Mouse (Mus musculus): ENCODE results near the gene Tcerg1l. TPM values are rescaled to one million over a fixed set of nuclear protein-coding genes. Genes with fewer than 3 reads are reported as not detected.

Tcerg1l gene
- polyA plus RNA-seq, 1 experiment: not detected

DNA sequence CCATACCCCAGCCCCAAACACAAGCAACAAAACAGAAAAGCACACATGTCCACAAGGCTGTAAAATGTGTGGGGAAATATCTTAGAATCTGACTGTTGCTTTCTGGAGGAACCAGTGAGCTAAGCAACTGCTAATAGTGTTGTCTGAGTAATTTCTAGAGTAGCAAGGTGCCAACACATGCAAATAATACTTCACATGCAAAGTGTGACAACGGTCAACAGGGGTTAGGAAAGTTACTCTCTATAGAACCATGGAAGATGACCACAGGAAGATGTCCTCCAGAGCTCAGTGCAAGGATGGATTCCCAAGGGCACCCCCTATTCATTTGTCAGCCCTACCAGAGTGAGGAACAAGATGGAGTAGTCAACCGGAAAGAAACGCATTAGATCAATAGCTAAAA, 18.3 kb downstream of the Tcerg1l start:
- no peak for TF ChIP-seq GATA1 (IDR thresholded peaks at IDR 0.05; ENCODE audit: low read length)

DNA sequence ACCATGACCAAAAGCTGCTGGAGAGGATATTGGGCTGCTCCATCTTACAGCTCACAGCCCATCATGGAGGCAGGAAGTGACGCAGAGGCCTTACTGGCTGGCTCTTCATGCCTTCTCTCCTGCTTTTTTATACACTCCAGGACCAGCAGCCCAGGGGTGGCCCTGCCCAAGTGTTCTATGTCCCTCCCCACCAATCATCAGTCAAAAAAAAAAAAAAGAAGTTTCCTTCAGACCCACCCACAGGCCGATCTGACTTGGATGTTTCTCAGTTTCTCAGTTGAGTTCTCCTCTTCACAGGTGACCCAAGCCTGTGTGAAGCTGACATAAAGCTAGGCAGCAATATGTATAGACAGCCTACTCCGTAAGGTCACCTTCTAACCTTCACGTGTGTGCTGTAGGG, 19.0 kb downstream of the Tcerg1l start:
- TF ChIP-seq GATA1 (IDR thresholded peaks at IDR 0.05; ENCODE audit: low read length): no peak

DNA sequence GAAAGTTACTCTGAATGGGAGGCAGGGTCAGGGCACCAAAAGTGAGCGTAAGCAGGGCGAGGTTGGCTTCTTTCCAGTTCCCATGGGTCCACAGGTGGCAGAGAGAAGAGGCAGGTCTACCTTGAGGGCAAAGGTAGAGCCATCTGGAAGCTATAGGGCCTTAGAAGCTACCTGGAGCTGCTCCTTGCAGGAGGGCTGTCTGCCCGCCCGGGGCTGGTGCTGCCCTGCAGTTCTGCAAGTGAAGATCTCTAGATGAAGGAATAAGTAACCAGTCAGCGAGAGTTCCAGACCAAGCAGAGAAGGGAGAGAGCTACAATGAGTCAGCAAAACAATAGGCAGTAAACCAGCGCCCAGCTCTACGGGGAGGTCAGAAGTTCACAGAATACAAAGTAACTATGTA, 22.0 kb downstream of the Tcerg1l start:
- TF ChIP-seq GATA1 (IDR thresholded peaks at IDR 0.05; ENCODE audit: low read length): no peak

DNA sequence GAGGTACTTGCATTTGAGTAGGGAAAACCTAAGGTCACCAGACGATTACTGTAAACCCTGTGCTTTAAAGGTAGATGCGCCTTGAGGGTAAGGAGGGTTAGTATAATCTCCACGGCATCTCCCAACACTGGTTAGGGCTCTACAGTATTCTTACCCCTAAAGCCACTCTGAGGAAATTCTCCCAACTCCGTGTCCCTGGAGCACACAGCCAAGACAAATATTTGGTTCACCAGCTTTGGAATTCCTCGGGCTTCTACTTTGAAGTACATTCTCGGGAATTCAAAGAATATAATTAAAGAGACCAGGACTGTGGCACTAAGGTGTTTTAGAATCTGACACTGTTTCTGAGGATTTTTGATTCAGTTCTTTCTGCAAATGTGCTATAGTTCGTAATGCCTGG, 23.2 kb downstream of the Tcerg1l start:
- no peak for TF ChIP-seq GATA1 (IDR thresholded peaks at IDR 0.05; ENCODE audit: low read length)

DNA sequence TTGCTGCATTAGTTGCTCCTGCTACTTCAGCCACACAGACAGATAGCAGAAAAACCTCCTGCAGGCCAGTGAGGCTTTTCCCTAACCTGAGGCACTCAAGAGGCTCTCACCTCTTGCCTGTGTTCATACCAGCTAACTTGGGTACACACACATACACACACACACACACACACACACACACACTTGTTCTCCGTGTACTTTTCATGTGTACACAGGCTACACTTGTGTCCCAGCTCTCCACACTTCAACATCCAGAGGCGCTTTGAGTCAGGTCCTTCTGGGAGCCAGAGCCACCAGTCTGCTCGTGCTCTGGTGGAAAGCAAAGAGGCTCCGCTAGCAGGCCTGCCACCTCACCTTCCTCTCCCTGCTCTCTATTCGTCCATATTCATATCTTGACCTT, 24.0 kb downstream of the Tcerg1l start:
- no peak for TF ChIP-seq GATA1 (IDR thresholded peaks at IDR 0.05; ENCODE audit: low read length)

DNA sequence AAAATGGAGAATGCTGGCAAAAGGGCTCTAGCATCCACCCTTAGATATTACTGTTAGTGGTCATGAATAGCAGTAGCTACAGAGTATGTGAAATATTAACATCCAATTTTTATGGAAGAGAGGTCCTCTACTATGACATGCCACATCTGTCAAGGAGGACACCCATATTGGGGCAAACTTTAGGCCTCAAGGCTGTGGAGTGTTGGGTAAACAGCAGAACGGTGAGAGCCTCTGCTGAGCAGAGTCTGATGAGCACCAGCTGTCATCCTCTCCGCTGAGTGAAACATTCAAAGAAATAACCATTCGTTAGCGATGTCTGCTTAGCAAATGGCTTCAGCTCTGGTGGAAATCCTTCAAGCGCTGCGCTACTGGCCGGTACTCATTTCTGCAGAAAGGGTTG, 30.0 kb downstream of the Tcerg1l start:
- no peak for TF ChIP-seq GATA1 (IDR thresholded peaks at IDR 0.05; ENCODE audit: low read length)

DNA sequence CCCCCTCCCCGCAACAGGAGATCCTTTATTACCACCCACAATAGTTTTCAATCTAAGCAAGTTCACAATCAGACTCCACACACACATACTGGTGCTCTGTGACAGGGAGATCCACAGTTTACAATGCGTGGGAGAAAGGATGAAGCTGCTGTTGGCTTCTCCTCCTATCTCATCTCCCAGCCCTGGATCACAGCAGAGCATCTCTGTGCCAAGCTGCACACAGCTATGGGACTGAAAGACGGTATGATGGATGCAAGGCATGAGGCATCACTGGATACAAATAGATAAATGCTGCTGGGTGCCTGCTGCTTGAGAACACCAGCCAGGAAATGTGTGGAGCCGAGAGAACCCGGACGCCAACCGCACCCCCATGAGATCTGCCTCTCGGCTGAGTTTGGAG, 32.0 kb downstream of the Tcerg1l start:
- no peak for TF ChIP-seq GATA1 (IDR thresholded peaks at IDR 0.05; ENCODE audit: low read length)

DNA sequence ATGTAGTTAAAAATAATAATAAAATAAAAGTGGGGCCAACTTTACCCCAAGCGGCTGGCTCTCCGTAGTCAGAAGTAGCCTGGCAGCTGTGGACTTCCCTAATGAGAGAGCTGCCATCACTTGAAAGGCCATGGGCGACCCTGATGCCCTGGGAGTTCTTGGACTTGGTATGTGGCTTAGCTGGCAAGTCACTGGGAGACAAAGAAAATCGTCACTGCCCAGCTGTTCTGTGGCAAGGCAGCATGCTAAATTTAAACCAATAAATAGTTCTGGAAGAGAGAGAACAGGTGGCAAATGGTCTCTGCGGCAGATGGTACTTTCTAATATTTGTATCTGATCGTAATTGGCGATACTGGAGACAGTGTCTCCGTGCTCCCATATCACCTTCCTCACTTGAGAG, 40.1 kb downstream of the Tcerg1l start:
- TF ChIP-seq GATA1 (IDR thresholded peaks at IDR 0.05; ENCODE audit: low read length): no peak

DNA sequence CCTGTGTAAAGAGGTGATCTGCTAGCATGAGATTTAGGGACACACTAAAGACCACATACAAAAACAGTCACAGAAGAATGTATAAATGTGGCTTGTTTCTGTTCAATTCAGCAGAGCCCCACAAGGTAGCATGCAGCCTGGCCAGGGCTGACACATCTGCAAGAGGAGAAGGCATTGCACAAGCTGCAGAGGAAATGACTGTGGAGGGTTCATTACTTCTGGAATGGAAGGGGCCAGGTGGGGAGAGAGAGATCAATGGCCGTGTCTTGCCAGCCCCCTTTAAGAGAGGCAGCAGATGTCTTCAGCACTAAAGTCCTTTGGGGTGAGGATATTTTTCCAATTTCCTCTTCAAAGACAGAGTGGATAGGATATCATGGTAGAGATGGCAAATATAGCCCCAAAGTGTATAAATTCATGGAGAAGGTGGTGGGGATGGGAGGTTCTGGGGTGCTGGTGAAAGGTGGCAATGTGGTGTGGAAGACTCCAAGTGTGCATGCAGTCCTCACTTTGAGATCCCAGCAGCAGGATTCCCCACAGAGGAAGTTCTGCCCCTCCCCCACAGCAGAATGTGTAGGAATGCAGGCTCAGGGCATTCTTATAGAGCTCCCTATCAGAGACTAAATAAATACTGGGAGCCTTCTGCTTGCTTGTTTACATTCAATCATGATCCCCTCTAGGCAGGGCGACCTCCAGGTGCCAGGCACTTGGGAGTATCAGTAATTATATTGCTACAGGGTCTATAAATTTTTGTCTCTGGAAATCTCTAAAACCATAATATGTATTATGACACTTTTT, 40.7 kb downstream of the Tcerg1l start:
- no peak for TF ChIP-seq GATA1 (IDR thresholded peaks at IDR 0.05; ENCODE audit: low read length)

DNA sequence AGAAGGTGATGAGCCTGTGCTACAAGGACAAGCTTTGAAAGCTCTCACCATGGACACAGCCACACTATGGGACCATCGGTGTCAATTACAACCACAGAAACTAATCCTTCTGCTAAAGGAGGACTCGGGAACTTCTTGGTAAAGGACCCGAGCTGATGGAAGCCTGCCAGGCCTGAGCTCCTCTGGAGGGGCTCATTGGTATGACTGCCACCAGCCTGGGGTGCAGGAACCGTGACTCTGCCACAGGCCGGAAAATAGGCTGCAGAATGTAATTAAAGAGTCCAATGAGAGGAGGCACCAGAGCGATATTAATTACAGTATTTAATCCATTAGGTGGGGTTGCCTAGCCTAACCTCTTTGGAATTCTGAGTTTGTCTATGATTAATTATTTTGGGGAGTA, 52.1 kb downstream of the Tcerg1l start:
- no peak for TF ChIP-seq GATA1 (IDR thresholded peaks at IDR 0.05; ENCODE audit: low read length)

DNA sequence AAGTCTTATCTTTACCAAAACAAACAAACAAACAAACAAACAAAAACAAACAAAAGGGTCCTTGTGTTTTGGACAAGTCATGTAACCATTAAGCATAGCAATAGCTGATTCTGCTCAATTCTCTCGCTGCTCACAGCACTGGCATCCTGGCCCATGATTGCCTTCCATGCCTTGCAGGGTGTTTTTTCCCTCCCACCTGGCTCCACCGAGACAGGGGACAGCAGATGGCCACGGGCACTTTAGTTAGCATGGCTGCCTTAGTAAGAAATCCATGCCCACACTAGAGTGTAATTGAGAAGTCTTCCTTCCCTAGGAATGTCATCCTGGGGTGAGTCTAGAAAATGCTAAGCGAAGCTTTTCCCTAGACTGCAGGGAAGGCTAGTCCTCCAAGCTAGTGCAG, 59.1 kb downstream of the Tcerg1l start:
- no peak for TF ChIP-seq GATA1 (IDR thresholded peaks at IDR 0.05; ENCODE audit: low read length)

DNA sequence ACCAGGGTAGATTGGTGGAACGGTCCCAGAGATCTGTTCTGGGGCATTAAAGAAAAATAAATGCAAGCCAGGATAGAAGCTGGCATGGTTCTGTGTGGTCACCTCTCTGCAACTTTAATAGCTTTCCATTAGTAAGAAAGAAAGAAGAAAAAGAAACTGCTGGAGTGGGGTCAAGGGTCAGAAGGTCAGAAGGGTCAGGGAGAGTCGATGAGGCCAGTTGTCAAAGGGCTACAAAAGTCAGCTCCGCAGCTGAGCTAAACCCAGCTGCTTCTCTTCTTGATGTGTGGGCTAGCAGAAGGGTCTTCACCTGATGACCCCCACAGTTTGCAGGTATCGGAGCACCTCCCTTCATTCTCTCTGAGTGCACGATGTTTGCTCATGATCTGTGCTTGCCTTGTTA, 59.6 kb downstream of the Tcerg1l start:
- no peak for TF ChIP-seq GATA1 (IDR thresholded peaks at IDR 0.05; ENCODE audit: low read length)

DNA sequence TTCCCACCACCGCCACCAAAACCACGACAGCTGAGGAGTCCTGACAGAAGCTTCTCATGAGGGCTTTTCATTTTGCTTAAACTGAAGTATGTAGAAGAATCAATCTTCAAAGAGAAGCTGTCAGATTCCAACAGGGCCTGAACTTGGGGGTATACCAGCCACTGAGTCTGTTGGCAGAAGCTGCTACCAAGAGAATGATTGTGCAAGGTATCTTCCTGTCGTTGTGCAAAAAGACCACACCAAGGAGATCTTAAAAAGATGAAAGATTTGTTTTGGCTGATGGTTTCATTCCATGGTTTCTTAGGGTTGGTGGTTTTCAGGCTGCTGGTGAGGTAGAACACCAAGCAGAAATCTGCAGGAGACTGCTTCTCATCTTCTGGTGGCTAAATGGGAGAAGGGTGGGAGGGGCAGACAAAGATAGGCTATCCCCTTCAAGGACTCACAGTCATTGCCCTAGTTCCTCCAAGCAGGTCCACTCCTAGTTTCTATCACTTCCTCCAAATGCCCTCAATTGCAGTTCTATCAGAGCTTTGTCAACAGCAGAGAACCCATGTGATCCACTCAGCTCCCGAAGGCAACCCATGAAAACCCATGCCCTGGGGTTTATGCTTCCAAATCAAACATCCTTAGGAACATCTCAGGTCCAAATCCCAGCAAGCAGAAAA, 64.9 kb downstream of the Tcerg1l start:
- no peak for TF ChIP-seq GATA1 (IDR thresholded peaks at IDR 0.05; ENCODE audit: low read length)

DNA sequence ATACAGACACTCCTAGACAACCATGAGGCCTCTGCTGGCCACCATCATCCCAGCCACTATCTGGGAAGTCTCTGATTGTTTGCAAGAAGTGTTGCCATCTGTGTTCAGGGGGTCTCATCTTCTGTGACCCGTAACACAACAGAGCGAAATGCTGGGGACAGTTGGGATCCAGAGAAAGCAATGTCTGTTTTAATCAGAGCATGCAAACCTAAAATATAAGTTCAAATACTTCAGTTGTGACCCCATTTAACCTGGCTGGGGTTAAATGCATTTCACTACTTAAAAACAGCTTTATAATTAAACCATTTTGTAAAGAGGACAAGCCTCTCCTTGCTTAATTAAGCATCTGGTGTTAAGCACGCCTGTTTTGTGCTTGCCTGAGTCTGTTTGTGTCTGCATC, 66.3 kb downstream of the Tcerg1l start:
- no peak for TF ChIP-seq GATA1 (IDR thresholded peaks at IDR 0.05; ENCODE audit: low read length)

DNA sequence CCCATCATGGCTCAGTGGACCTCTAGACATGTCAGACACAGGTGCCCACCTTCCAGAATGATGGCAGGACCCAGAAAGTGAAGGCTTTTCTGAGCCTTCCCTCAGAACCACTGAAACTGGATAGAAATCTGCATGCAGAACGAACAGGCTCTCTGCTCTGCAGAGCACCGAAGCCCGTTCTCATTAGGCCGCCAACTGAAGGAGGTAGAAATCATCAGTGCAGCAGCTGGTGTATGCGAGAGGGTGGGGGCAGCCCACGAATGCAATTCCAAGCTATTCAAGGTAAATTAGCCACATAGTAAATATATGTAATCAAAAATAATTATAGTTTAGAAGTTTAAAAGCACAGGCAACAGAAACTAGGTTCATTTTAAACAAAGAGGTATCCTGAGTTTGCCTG, 68.9 kb downstream of the Tcerg1l start:
- no peak for TF ChIP-seq GATA1 (IDR thresholded peaks at IDR 0.05; ENCODE audit: low read length)

DNA sequence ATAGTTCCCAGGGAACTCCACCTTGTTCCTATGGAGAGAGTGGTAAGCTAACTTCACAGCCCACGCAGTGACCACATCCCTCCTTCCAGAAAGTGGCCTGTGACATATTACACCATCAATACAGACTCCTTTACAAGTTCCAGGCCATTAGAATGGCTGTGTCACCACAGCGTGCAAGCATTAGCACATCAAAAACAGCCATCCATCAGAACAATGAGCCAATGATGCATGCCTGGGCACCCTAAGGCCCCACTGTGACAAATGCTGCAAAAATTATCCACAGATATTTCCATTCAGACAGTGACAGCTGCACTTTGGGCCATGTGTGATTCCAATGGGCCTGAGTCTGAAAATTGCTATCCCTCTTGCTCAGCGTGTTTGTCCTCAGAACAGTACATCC, 70.8 kb downstream of the Tcerg1l start:
- TF ChIP-seq GATA1 (IDR thresholded peaks at IDR 0.05; ENCODE audit: low read length): no peak

DNA sequence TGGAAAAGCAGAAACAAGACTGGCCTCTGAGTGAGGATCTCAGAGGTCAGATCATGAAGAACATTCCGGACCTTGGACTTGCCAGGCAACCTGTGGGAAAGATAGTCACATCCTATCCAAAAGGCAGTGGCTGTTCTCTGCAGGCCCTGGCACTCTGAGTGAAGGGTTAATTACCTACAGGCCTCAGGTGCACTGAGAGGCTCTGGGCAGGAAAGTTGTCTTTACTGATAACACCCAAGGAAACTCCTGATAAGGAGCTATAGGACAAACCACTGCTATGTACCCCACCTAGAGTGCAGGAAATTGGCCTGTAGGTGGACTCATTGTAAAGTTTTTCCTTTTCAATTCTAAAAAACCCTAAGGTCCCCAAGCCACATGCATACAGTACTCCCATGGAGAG, 83.8 kb downstream of the Tcerg1l start:
- TF ChIP-seq GATA1 (IDR thresholded peaks at IDR 0.05; ENCODE audit: low read length): no peak
